In the genomic region with DNA sequence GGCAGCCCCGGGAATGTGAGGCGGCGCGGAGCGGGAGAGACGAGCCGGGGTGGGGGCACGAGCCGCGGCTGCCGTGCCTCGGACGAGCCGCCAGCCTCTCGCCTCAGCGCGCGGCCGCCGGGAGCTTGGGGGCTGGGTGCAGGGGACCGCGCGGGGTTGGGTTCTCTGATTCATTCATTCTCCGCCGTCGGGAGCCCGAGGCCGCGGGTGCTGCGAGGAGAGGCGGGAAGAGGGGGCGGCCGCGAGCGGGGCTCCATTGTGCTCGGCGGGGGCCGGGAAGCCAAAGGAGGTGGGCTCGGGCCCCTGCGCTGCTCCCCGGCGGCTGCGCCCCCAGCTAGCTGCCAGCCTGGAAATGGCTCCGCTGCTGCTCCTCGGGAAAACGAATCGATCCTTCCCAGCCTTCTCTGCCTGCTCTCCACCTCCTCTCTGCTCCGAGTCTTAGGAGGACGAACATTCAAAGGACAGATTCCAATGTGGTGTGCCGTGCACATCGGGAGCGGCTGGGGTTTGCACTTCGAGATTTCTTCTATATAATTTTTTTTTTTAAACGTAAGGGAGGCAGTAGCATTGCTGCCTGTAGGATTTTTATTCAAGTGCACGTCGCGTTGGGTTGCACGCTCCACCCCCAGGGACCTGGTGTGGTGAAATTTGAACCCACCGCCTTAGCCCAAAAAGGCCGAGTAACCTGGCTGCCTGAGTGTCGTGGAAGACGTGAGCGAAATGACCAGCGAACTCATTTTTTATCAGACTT, we compare ENCODE assay signal across 8 mouse cellular contexts. TPM values are rescaled to one million over a fixed set of nuclear protein-coding genes. Genes with fewer than 3 reads are reported as not detected.
A peak's percentile ranks its signal among the peaks of the same experiment; 100 is the strongest.
DNase-seq lines count a peak whose midpoint lies in the region; ATAC-seq lines count a peak whose summit lies in the region.

No protein-coding gene starts in this region.

- intact Hi-C loops in left cerebral cortex, postnatal 25 days (cut with DNase I), result loop anchor here (1.0 to 10.0 kb wide), 8 partner anchors 37 to 554 kb away; a partner anchor contains a TSS

- under 1% methylated on average over 64 of the region's 64 CpGs for WGBS in forebrain, embryonic 12.5 days
- under 1% methylated on average over 53 of the region's 64 CpGs for WGBS in hindbrain, embryonic 13.5 days
- WGBS in midbrain, embryonic 12.5 days, result under 1% methylated on average over 61 of the region's 64 CpGs

- no peaks in the 10 kb centered on the region for H3K36me3 ChIP-seq in forebrain, embryonic 12.5 days (replicated peaks)
- H3K36me3 ChIP-seq in hindbrain, embryonic 13.5 days, result no peaks in the 10 kb centered on the region
- H3K36me3 ChIP-seq in midbrain, embryonic 12.5 days, result no peaks in the 10 kb centered on the region

- peak; percentile 29 to 36 for DNase-seq in lung, adult 18-20 months
- DNase-seq in lung, postnatal 10 days, result no peak
- DNase-seq in left cerebral cortex, postnatal 25 days (ENCODE audit: low spot score in 2 of 2), result peak; percentile 52 to 61
- DNase-seq in urinary bladder, adult 2 months (ENCODE audit: low spot score), result peak; percentile 21

- peak overlapping the region; percentile 85 for H3K4me3 ChIP-seq in forebrain, embryonic 12.5 days (replicated peaks)
- H3K4me3 ChIP-seq in hindbrain, embryonic 13.5 days, result peak overlapping the region; percentile 75
- peak overlapping the region; percentile 92 for H3K4me3 ChIP-seq in midbrain, embryonic 12.5 days

- peak; percentile 2 for ATAC-seq in activated CD4-positive, CD25-positive, alpha-beta regulatory T cell, adult 4 months
- ATAC-seq in forebrain, embryonic 12.5 days (ENCODE audit: low FRiP score), result peak; percentile 66
- ATAC-seq in hindbrain, embryonic 13.5 days (ENCODE audit: low FRiP score), result peak; percentile 55
- peak; percentile 70 for ATAC-seq in midbrain, embryonic 12.5 days (ENCODE audit: low FRiP score, low read depth)

- H3K27ac ChIP-seq in forebrain, embryonic 12.5 days, result peak overlapping the region; percentile 98
- H3K27ac ChIP-seq in hindbrain, embryonic 13.5 days, result peak overlapping the region; percentile 99
- H3K27ac ChIP-seq in midbrain, embryonic 12.5 days (replicated peaks), result peak overlapping the region; percentile 98

- H3K4me2 ChIP-seq in forebrain, embryonic 12.5 days, result peak overlapping the region; percentile 64
- H3K4me2 ChIP-seq in hindbrain, embryonic 13.5 days, result peak overlapping the region; percentile 76
- H3K4me2 ChIP-seq in midbrain, embryonic 12.5 days (replicated peaks), result peak overlapping the region; percentile 63

- H3K27me3 ChIP-seq in forebrain, embryonic 12.5 days, result no peaks in the 10 kb centered on the region
- no peaks in the 10 kb centered on the region for H3K27me3 ChIP-seq in hindbrain, embryonic 13.5 days
- no peaks in the 10 kb centered on the region for H3K27me3 ChIP-seq in midbrain, embryonic 12.5 days

- no peaks in the 10 kb centered on the region for H3K9me3 ChIP-seq in forebrain, embryonic 12.5 days
- H3K9me3 ChIP-seq in hindbrain, embryonic 13.5 days, result no peaks in the 10 kb centered on the region
- no peaks in the 10 kb centered on the region for H3K9me3 ChIP-seq in midbrain, embryonic 12.5 days

- H3K4me1 ChIP-seq in forebrain, embryonic 12.5 days, result peaks cover 38% of the 10 kb centered on the region
- peaks cover 42% of the 10 kb centered on the region for H3K4me1 ChIP-seq in hindbrain, embryonic 13.5 days (replicated peaks)
- H3K4me1 ChIP-seq in midbrain, embryonic 12.5 days, result peaks cover 22% of the 10 kb centered on the region

- peak overlapping the region; percentile 89 for H3K9ac ChIP-seq in forebrain, embryonic 12.5 days
- peak overlapping the region; percentile 92 for H3K9ac ChIP-seq in hindbrain, embryonic 13.5 days
- H3K9ac ChIP-seq in midbrain, embryonic 12.5 days (replicated peaks), result peak overlapping the region; percentile 93

RNA-seq across cellular contexts. Expression of a gene that starts 5.0 kb away (rescaled TPM):
- polyA plus RNA-seq in activated CD4-positive, CD25-positive, alpha-beta regulatory T cell, adult 4 months (2017; shearing (Covaris generic)), result 1 to 10 TPM; 2.6 to 4.7 TPM
- 14.3 and 16.2 TPM in 2 replicates for polyA plus RNA-seq in forebrain, embryonic 12.5 days (2016; fragmentation: Nextera tagmentation; extraction: Ambion mirVana)
- polyA plus RNA-seq in hindbrain, embryonic 13.5 days (2015; fragmentation: Nextera tagmentation; extraction: Ambion mirVana), result 11.7 and 11.8 TPM in 2 replicates
- 100 to 1,000 TPM; 372 to 460 TPM for total RNA-seq in left cerebral cortex, postnatal 25 days (2021)
- 14.9 and 16.9 TPM in 2 replicates for polyA plus RNA-seq in midbrain, embryonic 12.5 days (2016; fragmentation: Nextera tagmentation; extraction: Ambion mirVana)
- polyA plus RNA-seq in urinary bladder, adult 2 months (2012; rRNA removed), result 8.3 and 8.8 TPM in 2 replicates

Comparison
In these comparisons a context has a peak if more than half of its experiments do, and no peak if none do; other contexts are left out.
1. ATAC-seq: peak in every context shown above with its lines; median percentile 70 in midbrain, embryonic 12.5 days; 66 in forebrain, embryonic 12.5 days; 55 in hindbrain, embryonic 13.5 days; 2 in activated CD4-positive, CD25-positive, alpha-beta regulatory T cell, adult 4 months.